Comparison of ENCODE assay signal across 18 mouse cellular contexts in the genomic region with DNA sequence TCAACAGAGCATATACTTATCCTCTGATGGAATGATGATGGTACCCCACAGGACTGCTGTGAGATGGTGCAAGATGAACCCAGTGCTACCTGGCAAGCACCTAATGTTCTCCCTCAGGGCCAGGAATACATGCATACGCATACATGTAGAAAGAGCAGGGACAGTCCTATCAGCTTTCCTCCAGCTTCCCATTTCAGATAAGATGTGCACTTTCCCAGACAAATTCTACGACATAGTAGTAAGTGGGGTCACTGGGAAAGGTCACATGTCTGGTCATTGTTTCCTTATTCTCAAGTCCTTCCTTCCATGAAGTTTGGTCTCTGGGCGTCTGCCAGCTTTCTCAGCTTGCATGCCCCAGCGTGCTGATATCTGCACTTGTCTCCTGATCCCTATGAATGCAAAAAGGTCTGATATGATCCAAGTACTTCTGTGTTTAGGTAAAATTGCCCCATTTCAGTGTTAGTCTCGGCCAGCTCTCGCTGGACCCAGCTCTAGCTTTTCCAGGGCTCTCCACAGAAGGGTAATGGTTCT.
DNase-seq lines count a peak whose midpoint lies in the region; ATAC-seq and TF ChIP-seq lines count a peak whose summit lies in the region.
"Had no signal": no experiment of that assay in that cellular context is flagged by ENCODE, and none has a peak within 500 bp of the region (broad histone marks: within the 10 kb centered on the region; RNA-seq: fewer than 3 reads in every experiment).

No protein-coding gene starts in this region.

- TF ChIP-seq EP300 in heart, adult 2 months (IDR thresholded peaks at IDR 0.05; ENCODE audit: insufficient read depth, low read depth, low read length): no peak

- intact Hi-C loops in heart, adult 2 months (cut with DNase I): no loop called here
- intact Hi-C loops in left cerebral cortex, postnatal 4 days (cut with DNase I): no loop called here

- no peak overlapping the region for H3K4me2 ChIP-seq in heart, embryonic 12.5 days
- H3K4me2 ChIP-seq in kidney, embryonic 16.5 days (replicated peaks; ENCODE audit: low read depth, low read length): no peak overlapping the region
- H3K4me2 ChIP-seq: embryonic facial prominence, embryonic 15.5 days; forebrain, embryonic 15.5 days; limb, embryonic 15.5 days; midbrain, embryonic 12.5 days had no signal

- H3K27me3 ChIP-seq in heart, embryonic 12.5 days (replicated peaks): no peaks in the 10 kb centered on the region
- no peaks in the 10 kb centered on the region for H3K27me3 ChIP-seq in heart, adult 2 months (ENCODE audit: control insufficient read depth, insufficient read depth, low read length)
- H3K27me3 ChIP-seq in kidney, embryonic 16.5 days (ENCODE audit: insufficient read depth, low read length): no peaks in the 10 kb centered on the region
- H3K27me3 ChIP-seq: embryonic facial prominence, embryonic 15.5 days; forebrain, embryonic 15.5 days; limb, embryonic 15.5 days; midbrain, embryonic 12.5 days had no signal

- H3K27ac ChIP-seq in heart, embryonic 12.5 days (ENCODE audit: poor library complexity, severe bottlenecking): peak overlapping the region; percentile 65
- no peak overlapping the region for H3K27ac ChIP-seq in heart, adult 2 months
- H3K27ac ChIP-seq in kidney, embryonic 16.5 days (ENCODE audit: low read length): peak overlapping the region; percentile 81; the same call in 1 of the 2 replicates
- H3K27ac ChIP-seq: embryonic facial prominence, embryonic 15.5 days; forebrain, embryonic 15.5 days; hindbrain, postnatal 0 days; left cerebral cortex, adult 2 months; limb, embryonic 15.5 days; midbrain, embryonic 12.5 days had no signal

- H3K9ac ChIP-seq in heart, embryonic 12.5 days: no peak overlapping the region
- no peak overlapping the region for H3K9ac ChIP-seq in heart, adult 2 months (ENCODE audit: low read depth, low read length)
- H3K9ac ChIP-seq in kidney, embryonic 16.5 days (replicated peaks; ENCODE audit: low read length): 0 out of 2 replicates have a peak overlapping the region, but pooled peaks have one; percentile 12
- H3K9ac ChIP-seq: embryonic facial prominence, embryonic 15.5 days; forebrain, embryonic 15.5 days; limb, embryonic 15.5 days; midbrain, embryonic 12.5 days had no signal

- H3K4me3 ChIP-seq in heart, embryonic 12.5 days: no peak overlapping the region
- H3K4me3 ChIP-seq in heart, adult 2 months: no peak overlapping the region
- no peak overlapping the region for H3K4me3 ChIP-seq in kidney, embryonic 16.5 days (ENCODE audit: low read length)
- H3K4me3 ChIP-seq: embryonic facial prominence, embryonic 15.5 days; forebrain, embryonic 15.5 days; left cerebral cortex, adult 2 months; limb, embryonic 15.5 days; midbrain, embryonic 12.5 days had no signal

- no peaks in the 10 kb centered on the region for H3K9me3 ChIP-seq in heart, embryonic 12.5 days (replicated peaks)
- H3K9me3 ChIP-seq in kidney, embryonic 16.5 days (ENCODE audit: low read length): no peaks in the 10 kb centered on the region
- H3K9me3 ChIP-seq: embryonic facial prominence, embryonic 15.5 days; forebrain, embryonic 15.5 days; limb, embryonic 15.5 days; midbrain, embryonic 12.5 days had no signal

- no peaks in the 10 kb centered on the region for H3K79me2 ChIP-seq in heart, adult 2 months (replicated peaks; ENCODE audit: control insufficient read depth, insufficient read depth, low read length)

- peaks cover 48% of the 10 kb centered on the region for H3K4me1 ChIP-seq in heart, embryonic 12.5 days (replicated peaks)
- peaks cover 6% of the 10 kb centered on the region for H3K4me1 ChIP-seq in heart, adult 2 months (ENCODE audit: control insufficient read depth, insufficient read depth, low read length)
- H3K4me1 ChIP-seq in kidney, embryonic 16.5 days (ENCODE audit: insufficient read depth, low read length): peaks cover 22% of the 10 kb centered on the region
- H3K4me1 ChIP-seq: midbrain, embryonic 12.5 days had no signal

- no peaks in the 10 kb centered on the region for H3K36me3 ChIP-seq in heart, embryonic 12.5 days
- no peaks in the 10 kb centered on the region; the same call in 1 of the 2 replicates for H3K36me3 ChIP-seq in heart, adult 2 months (ENCODE audit: control insufficient read depth, insufficient read depth, low read length)
- no peaks in the 10 kb centered on the region for H3K36me3 ChIP-seq in kidney, embryonic 16.5 days (ENCODE audit: insufficient read depth, low read length)
- H3K36me3 ChIP-seq: embryonic facial prominence, embryonic 15.5 days; forebrain, embryonic 15.5 days; limb, embryonic 15.5 days; midbrain, embryonic 12.5 days had no signal

- DNase-seq in heart, adult 2 months: no peak
- DNase-seq in kidney, postnatal 14 days: no peak
- peak; percentile 60 for DNase-seq in testis, postnatal 14 days (ENCODE audit: low spot score)
- no peak for DNase-seq in testis, postnatal 10 days (ENCODE audit: low spot score)
- DNase-seq in left cerebral cortex, postnatal 4 days: no peak
- DNase-seq: adrenal gland, postnatal 36 days; cerebellum, adult 9-10 months; kidney, adult 18-20 months; thymus, postnatal 14 days had no signal

- TF ChIP-seq POLR2A in heart, adult 2 months (IDR thresholded peaks at IDR 0.05; ENCODE audit: insufficient read depth, low read depth, low read length): no peak

- 28% methylated on average over 6 of the region's 6 CpGs for WGBS in heart, embryonic 12.5 days
- 56% methylated on average over 6 of the region's 6 CpGs for WGBS in heart, adult 2 months
- 71% methylated on average over 6 of the region's 6 CpGs for WGBS in kidney, embryonic 16.5 days

- no peak for TF ChIP-seq CTCF in heart, adult 2 months (IDR thresholded peaks at IDR 0.05)

- ATAC-seq in heart, embryonic 12.5 days (ENCODE audit: insufficient number of reproducible peaks, low FRiP score): peak; percentile 53; the same call in 1 of the 2 replicates
- no peak for ATAC-seq in kidney, embryonic 16.5 days (ENCODE audit: low FRiP score, low TSS enrichment)
- ATAC-seq: forebrain, embryonic 15.5 days; hindbrain, postnatal 0 days; lung, postnatal 0 days had no signal
